Mouse (Mus musculus) urinary bladder, postnatal 10 days (tissue): ENCODE measurements around the gene Pdzd8.

Experiments
- DNase-seq: peaks from one replicate; pipeline ENCODE4 v3.0.0; 2022; ENCODE audit warnings: low spot score

Pdzd8 gene

GRCm38 (mm10) chr19:59345658-59346283, at the start of gene Pdzd8:
TSS of gene Pdzd8 (minus strand) at chr19:59345780.
- DNase-seq, result peak; percentile 48

DNA sequence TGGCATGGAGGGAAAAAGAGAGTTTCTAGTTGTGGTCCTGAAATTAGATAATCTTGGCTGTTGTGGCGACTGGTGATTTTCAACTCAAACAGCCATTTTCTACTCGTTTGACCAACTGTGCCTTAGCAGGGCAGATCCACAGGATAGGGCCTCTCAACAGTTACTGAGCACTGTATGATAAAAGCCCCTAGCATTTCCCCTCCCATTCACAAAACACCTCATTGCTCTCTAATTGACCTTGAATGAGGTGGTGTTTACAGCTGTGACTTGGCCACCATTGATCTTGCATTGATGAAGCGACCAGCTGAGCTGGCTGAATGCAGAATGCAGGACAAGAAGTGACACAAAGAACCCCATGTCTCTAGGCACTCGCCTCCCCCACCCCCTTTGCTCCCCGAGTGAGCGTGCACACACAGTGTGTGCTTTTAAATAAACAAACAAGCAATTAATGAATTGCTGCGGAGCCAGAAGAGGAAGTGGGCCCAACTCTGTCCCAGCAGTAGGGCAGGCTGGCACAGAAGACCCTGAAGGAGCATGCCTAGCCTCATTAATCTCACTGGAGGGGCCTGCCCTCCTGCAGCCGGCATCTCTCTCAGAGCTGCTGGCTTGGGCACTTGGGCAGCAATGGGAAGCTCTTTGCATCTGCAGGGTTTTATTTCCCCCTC, 48.3 kb upstream of the Pdzd8 start:
- DNase-seq, result no peak

GRCm38 (mm10) chr19:59388847-59389606, 43.4 kb upstream of the Pdzd8 start:
- DNase-seq, result no peak

GRCm38 (mm10) chr19:59388399-59388798, 42.8 kb upstream of the Pdzd8 start:
- no peak for DNase-seq

- DNase-seq, result no peak
These were observed 41.6 kb upstream of the Pdzd8 start for GRCm38 (mm10) chr19:59387178-59387577.

- no peak for DNase-seq
These were observed 39.3 kb upstream of the Pdzd8 start for GRCm38 (mm10) chr19:59384582-59385495.

DNA sequence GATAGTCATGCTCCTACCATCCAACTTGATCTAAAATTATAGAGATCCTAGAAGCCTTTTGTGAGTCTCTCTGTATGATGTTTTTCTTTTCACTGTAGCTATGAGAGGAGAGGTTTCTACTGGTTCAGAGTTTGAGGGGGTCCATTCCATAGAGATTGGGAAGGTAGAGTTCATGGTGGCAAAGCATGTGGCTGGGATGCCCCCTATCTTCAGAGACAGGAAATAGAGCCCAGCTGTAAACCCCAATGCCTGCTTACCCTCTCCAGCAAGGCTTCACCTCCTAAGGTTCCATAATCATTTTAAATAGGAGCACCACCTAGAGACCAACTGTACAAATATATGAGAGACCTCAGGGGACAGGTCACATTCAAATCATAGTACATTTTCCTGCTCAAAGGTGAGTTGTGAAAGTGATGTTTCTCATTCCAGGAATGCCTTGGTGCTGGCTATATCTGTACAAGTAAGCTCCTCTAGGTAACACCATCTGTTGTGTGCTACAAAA, 36.9 kb upstream of the Pdzd8 start:
- no peak for DNase-seq

GRCm38 (mm10) chr19:59379995-59380394, 34.4 kb upstream of the Pdzd8 start:
- no peak for DNase-seq

DNA sequence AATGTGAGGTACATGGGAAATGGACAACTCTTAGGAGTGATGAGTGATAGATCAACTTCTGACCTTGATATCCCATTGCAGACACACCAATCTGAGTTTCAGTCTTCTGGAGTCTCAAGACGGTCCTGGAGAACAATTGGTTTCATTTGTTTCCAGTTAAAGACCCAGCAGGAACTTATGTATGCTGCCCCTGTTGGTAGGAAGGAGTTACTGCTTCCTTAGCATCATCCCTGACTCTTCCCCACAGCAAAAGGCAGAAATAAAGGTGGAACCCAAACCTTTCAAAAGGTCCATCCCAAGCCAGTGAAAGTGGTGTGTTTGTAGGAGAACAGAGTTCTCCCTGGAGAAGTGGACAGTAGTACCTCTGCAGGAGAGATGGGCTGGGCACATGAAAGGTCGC, 30.9 kb upstream of the Pdzd8 start:
- no peak for DNase-seq

DNA sequence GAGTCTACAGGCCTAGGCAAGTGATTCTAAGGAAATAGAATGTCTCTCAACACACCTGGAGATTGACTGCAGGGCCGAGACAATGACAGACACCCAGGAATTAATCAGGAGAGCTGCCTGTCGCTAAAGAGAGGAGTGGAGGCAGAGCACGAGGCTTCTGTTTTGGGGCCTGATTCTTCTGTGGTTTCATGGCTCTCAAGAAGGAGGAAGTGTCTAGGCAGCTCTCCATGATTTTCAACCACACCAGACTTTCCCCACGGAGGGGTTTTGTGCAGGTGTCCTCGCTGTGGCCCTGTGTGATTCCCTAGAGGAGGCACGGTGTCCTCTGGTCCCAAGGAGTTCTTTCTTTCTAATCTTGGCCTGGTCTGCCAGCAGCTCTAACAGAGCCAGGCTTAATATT, 29.4 kb upstream of the Pdzd8 start:
- no peak for DNase-seq

GRCm38 (mm10) chr19:59372928-59373327, 27.3 kb upstream of the Pdzd8 start:
- DNase-seq, result no peak

DNA sequence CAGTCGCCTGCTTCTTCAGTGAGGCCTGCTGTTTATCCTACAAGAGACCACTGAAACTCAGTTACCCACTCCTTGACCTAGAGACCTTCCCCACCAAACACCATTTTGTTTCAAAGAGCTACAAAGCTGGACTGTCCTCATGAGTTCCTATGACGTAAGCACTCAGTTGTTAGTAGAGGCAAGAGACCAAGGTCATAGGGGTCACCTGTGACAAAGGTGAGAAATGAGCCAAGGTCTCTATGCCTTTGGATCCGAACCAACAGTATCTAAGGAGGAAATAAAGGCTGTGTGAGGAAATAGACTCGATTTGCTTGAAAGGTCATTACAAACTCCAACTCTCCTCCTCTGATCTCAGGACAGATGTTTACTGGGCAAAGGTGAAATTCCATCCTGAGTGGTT, 25.4 kb upstream of the Pdzd8 start:
- DNase-seq, result no peak

DNA sequence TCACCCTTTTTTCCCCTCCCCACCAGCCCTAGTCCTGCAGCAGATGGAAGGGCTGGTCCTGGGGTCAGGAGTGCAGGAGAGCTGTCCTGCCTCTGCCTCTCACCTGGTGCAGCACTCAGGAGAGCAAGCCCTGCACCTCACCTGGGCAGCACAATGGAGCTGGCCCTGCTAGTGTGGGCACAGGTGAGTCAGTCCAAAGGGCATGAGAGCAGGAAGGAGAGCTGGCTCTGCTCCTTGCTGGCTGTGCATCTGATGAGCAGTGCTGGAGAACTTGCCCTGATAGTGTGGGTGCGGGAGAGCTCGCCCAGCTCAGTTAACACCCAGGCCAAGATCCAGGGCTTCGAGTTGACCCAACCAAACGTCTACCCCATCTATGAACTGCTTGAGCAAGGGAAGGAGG, 22.3 kb upstream of the Pdzd8 start:
- no peak for DNase-seq

DNA sequence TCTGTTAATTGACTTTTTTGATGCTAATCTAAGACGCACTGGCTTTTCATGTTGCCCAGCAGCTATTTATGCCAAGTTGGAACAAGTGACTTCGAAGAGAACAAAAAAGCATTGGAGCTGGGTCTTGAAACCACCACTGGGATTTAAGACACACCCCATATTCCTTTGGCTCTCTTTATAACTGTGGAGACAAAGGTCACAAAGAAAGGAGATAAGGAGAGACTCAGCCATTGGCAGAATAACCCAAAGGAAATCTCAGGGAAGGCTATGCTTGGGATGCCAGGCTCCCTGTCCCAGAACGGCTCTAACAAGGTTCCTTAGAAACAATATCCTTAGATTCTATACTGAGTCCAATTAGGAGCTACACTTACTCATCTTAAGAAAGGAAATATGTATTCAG, 21.1 kb upstream of the Pdzd8 start:
- no peak for DNase-seq

DNA sequence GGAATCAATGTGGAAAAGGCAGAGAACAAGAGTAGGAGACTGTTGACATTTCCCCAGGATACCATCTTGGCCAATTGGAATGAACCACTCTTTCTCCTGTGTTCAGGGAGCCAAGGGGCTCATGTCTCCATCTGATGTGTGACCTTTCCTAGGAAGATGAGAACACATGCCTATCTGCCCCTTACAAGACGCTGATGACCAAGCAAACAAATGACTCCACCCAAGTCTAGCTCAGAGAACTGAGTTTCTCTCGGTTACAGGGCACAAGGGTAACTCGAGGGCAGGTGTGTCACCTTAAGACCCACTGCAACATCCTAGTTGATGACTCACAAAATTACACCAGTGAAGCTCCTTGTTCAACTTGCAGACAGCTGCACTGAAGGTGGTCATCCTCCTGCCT, 18.1 kb upstream of the Pdzd8 start:
- no peak for DNase-seq

DNA sequence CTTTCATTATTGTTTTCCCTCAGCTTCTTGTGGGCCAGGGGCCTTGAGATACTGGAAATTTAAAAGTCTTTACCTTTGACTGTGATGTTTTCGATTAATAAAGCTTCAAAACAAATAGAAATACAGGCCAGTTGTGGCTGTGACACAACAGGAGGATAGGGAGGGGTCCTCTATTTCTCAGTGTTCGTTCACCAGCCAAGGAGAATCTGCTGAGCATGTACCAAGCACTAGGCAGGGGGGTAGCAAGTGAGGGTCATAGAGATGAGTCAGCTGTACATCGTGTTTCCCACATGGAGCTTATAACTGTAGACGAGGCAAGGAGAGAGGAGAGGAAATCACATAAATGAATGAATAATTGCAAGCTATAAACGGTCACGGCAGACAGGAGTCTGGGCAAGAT, 17.1 kb upstream of the Pdzd8 start:
- no peak for DNase-seq

GRCm38 (mm10) chr19:59360486-59360896, 14.9 kb upstream of the Pdzd8 start:
- DNase-seq, result no peak

- DNase-seq, result no peak
These were observed 13.6 kb upstream of the Pdzd8 start for GRCm38 (mm10) chr19:59359202-59359601.

GRCm38 (mm10) chr19:59357878-59358277, 12.3 kb upstream of the Pdzd8 start:
- no peak for DNase-seq

DNA sequence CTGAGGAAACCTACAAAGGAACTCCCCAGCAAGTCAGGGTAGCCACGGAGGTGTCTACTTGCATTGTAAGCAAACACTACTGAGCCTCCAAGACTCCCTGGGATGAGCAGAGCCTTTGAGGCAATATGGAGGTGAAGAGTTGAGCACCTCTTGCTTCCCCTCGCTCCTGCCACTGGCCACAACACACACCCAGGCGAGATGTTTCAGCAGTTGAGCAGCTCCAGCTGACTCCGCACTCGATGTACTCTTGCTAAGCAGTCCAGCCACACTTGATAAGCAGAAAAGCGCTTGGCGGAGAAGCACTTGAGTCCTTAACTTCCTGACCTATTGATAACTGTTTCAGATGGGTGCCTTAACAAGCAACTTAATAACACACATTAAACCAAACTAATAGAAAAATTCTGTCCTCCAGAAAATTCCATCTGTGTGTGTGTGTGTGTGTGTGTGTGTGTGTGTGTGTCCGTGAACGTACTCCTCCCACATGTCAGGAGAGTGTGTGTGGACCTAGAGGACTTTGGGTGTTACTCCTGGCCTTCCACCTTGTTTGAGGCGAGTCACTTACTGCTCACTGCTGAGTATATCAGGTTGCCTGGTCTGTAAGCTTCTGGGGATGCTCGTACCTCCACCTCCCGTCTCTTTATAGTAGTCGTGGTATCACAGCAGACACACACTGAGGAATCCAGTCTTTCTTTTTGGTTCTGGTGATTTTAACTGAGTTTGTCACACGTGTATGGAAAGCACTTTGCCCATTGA, 11.4 kb upstream of the Pdzd8 start:
- no peak for DNase-seq

GRCm38 (mm10) chr19:59356388-59356787, 10.8 kb upstream of the Pdzd8 start:
- DNase-seq, result no peak
